Mouse (Mus musculus): ENCODE data around the gene Ppid. TPM values are rescaled to one million over a fixed set of nuclear protein-coding genes. Genes with fewer than 3 reads are reported as not detected.

The Ppid gene
- total RNA-seq (2023): 10 to 100 TPM; 30.6 to 37.1 TPM

DNA sequence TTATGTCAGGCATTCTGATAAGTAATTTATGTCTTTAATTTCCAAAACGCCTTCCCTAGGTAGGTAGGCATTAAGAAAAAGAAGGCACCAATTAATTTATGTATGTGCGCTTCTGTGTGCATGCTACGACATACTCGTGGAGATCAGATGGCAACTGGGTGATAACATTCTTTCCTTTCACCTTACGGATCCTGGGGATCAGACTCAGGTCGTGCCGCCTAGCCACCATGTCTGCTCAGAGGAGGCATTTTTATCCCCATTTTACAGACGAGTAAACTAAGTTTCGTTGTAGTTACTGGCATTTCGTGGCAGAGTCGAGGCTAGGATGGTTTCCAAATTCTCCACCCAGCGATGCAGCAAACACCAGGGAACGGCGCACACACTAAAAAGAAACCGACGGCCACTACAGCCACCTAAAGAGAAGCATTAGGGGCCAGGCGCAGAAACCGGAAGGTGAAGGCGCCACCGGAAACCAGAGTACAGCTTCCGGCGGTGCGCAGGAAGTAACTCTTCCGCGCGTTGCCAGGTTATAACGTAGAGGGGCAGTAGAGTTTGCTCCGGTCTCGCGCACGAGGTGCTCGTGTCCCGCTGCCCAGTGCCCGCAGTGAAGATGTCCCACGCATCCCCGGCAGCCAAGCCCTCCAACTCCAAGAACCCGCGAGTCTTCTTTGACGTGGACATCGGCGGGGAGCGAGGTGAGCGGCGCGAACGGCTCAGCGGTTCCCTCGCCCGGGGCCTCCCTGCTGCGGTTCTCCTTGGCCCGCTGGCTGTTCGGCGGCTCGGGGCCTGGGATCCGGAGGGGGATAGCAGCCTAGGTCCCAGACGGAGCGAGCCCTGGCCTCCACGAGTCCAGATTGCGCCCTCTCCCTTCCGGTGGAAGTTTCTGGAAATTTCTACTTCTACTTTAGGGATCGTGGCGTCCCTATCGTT, at the start of gene Ppid:
TSS of gene Ppid (plus strand) at position 480 of the 930 bp plus-strand sequence.

GRCm38 (mm10) chr3:79567703-79568362, 23.3 kb upstream of the Ppid start, which contains the start of gene Fnip2:
Fnip2 (minus strand) TSS chr3:79567796.

DNA sequence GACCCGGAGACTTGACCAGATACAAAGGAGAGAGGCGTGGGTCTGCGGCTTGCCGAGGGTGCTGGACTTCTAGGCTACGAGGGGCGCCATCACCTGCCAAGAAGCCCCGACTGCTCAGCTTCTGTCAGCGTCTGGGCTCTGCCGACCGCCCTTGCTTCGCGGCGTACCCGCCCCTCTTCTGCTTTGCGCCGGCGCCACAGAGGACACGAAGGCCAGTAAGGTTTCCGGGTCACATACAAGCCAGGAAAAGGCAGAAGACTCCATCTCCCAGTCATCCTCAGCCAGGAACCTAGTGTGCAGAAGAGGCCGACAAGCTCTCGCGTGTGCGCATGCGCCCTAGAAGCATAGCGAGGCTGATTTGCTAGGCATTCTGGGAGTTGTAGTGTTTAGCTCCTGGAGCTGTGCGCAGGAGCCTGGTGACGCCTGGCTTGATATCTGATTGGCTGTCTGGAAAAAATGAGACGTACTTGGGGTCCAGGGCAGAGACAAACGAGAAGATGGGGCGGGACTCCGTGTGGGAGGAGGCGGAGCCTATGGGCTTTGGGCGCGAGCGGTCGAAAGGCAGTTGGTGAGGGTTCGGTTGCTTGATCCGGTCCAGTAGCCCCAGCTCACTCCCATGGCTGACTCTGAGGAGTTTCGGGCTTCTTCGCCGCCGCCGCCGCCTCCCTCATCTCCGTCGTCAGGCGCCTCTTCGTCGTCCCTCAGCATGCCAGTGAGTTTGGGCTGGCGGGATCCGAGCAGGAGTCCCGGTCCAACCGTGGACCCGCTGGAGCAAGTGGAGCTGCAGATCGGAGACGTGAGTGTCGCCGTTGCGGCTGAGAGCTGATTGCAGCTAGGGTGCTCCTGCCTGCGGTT, 37.6 kb downstream of the Ppid start, which contains the start of gene 4930579G24Rik:
TSS of gene 4930579G24Rik (plus strand) at position 519 of the 855 bp plus-strand sequence.

GRCm38 (mm10) chr3:79629416-79629730, 38.2 kb downstream of the Ppid start, which contains the start of gene Etfdh:
Etfdh (minus strand) TSS chr3:79629500.

Other genes with a start within 250 kb of the Ppid start
- gene Fnip2, start 23.5 kb upstream of the Ppid start, total RNA-seq (2023): 10 to 100 TPM; 34.0 to 34.1 TPM
- 1 to 10 TPM; 7.2 to 8.3 TPM for gene 4930579G24Rik, start 37.7 kb downstream of the Ppid start, total RNA-seq (2023)
- gene Etfdh, start 38.2 kb downstream of the Ppid start, total RNA-seq (2023): 10 to 100 TPM; 19.1 to 21.4 TPM
- gene Rxfp1, start 146.5 kb downstream of the Ppid start, total RNA-seq (2023): not detected

Data from neutrophil, adult 59 days (primary cell).